Mouse (Mus musculus) kidney, embryonic 16.5 days (tissue): Measurements from ENCODE around the gene Pnck. TPM values are rescaled to one million over a fixed set of nuclear protein-coding genes. Genes with fewer than 3 reads are reported as not detected.

Source experiments
- ATAC-seq: fragments of 200-750 bp; cut with Nextera tagmentation; 2 replicates; pipeline ENCODE4 v1.8.0; 2017; ENCODE audit warnings: moderate TSS enrichment; ENCODE audit not compliant: low FRiP score, low TSS enrichment
- H3K27ac ChIP-seq: fragments of 300-500 bp; sonication (generic); 2 replicates; pipeline ENCODE4 v1.5.1; 2014; ENCODE audit warnings: low read length
- H3K27me3 ChIP-seq: fragments of 300-500 bp; sonication (generic); 2 replicates; pipeline ENCODE4 v1.6.1; 2014; ENCODE audit warnings: low read length, control low read depth, mixed read lengths; ENCODE audit not compliant: insufficient read depth
- H3K36me3 ChIP-seq: fragments of 300-500 bp; sonication (generic); 2 replicates; pipeline ENCODE4 v1.6.1; 2014; ENCODE audit warnings: low read length, control low read depth, mixed read lengths; ENCODE audit not compliant: insufficient read depth
- H3K4me1 ChIP-seq: fragments of 300-500 bp; sonication (generic); 2 replicates; pipeline ENCODE4 v1.6.1; 2014; ENCODE audit warnings: low read length, control low read depth, mixed read lengths; ENCODE audit not compliant: insufficient read depth
- H3K4me2 ChIP-seq: fragments of 300-500 bp; sonication (generic); replicated peaks from 2 replicates; pipeline ENCODE4 v1.6.1; 2014; ENCODE audit warnings: low read depth, low read length
- H3K4me3 ChIP-seq: fragments of 300-500 bp; sonication (generic); 2 replicates; pipeline ENCODE4 v1.5.1; 2014; ENCODE audit warnings: mild to moderate bottlenecking, low read length
- H3K9ac ChIP-seq: fragments of 300-500 bp; sonication (generic); replicated peaks from 2 replicates; pipeline ENCODE4 v1.6.1; 2014; ENCODE audit warnings: low read length
- H3K9me3 ChIP-seq: fragments of 300-500 bp; sonication (generic); 2 replicates; pipeline ENCODE4 v1.6.1; 2016; ENCODE audit warnings: low read length, control low read depth
- WGBS: fragments of 180-500 bp; shearing (Covaris S2); extraction: QIAGEN DNeasy Blood & Tissue Kit; methylation state at CpG from one replicate; pipeline ENCODE4 v1.1.7; 2014; 5-methylcytosine and 5-hydroxymethylcytosine counted together
- polyA plus RNA-seq: library from polyadenylated mRNA; unstranded; fragments of >200 nt; fragmentation: Nextera tagmentation; extraction: Ambion mirVana; gene quantifications from 2 replicates; pipeline ENCODE4 v1.2.1, GENCODE M21; 2015

Pnck gene
- polyA plus RNA-seq, 1 experiment from 2014 or later: 20.6 TPM

- WGBS: 68% methylated on average over 3 of the region's 3 CpGs
- ATAC-seq: no peak
- no peaks in the 10 kb centered on the region for H3K36me3 ChIP-seq
- H3K4me1 ChIP-seq: no peaks in the 10 kb centered on the region
- H3K27me3 ChIP-seq: peaks cover 9% of the 10 kb centered on the region; the same call in 1 of the 2 replicates
- H3K27ac ChIP-seq: no peak overlapping the region
- H3K4me3 ChIP-seq: no peak overlapping the region
- no peak overlapping the region for H3K9ac ChIP-seq
- H3K4me2 ChIP-seq: no peak overlapping the region
- H3K9me3 ChIP-seq: no peaks in the 10 kb centered on the region
These were observed 9.0 kb downstream of the Pnck start for GRCm38 (mm10) chrX:73650869-73651268.

- Histone ChIP-seq H3K9ac (no peak overlapping the region), H3K27ac (no peak overlapping the region), H3K4me2 (no peak overlapping the region), H3K36me3 (no peaks in the 10 kb centered on the region), H3K4me3 (no peak overlapping the region), H3K4me1 (no peaks in the 10 kb centered on the region), H3K9me3 (no peaks in the 10 kb centered on the region), H3K27me3 (peaks cover 3% of the 10 kb centered on the region; the same call in 1 of the 2 replicates)
- no peak for ATAC-seq
- 37% methylated on average over 4 of the region's 4 CpGs for WGBS
These were observed 14.8 kb downstream of the Pnck start for GRCm38 (mm10) chrX:73645121-73645520.

GRCm38 (mm10) chrX:73639901-73640469 lies 19.9 kb downstream of the Pnck start:
- Histone ChIP-seq H3K9me3 (no peaks in the 10 kb centered on the region), H3K36me3 (no peaks in the 10 kb centered on the region), H3K27me3 (peaks cover 33% of the 10 kb centered on the region), H3K4me1 (no peaks in the 10 kb centered on the region), H3K4me2 (peak overlapping the region; percentile 67), H3K27ac (no peak overlapping the region), H3K4me3 (peak overlapping the region; percentile 50), H3K9ac (peak overlapping the region; percentile 53)
- ATAC-seq: no peak; the same call in 1 of the 2 replicates
- 19% methylated on average over 41 of the region's 41 CpGs for WGBS

GRCm38 (mm10) chrX:73639255-73639675 lies 20.7 kb downstream of the Pnck start, which contains the start of gene Dusp9:
TSS of gene Dusp9 (plus strand) at chrX:73639419.
- 27% methylated on average over 28 of the region's 28 CpGs for WGBS
- peak within 1 kb of the TSS; percentile 67 for H3K4me2 ChIP-seq
- H3K9ac ChIP-seq: peak within 1 kb of the TSS; percentile 53
- no peaks in the 10 kb centered on the region for H3K4me1 ChIP-seq
- H3K27me3 ChIP-seq: peaks cover 35% of the 10 kb centered on the region
- peak; percentile 86 for ATAC-seq
- H3K9me3 ChIP-seq: no peaks in the 10 kb centered on the region
- no peaks in the 10 kb centered on the region for H3K36me3 ChIP-seq
- no peak within 1 kb of the TSS for H3K27ac ChIP-seq
- peak within 1 kb of the TSS; percentile 50 for H3K4me3 ChIP-seq

- Histone ChIP-seq H3K9me3 (no peaks in the 10 kb centered on the region), H3K4me3 (peak overlapping the region; percentile 40), H3K4me2 (peak overlapping the region; percentile 63), H3K9ac (peak overlapping the region; percentile 46; the same call in 1 of the 2 replicates), H3K27ac (no peak overlapping the region), H3K4me1 (no peaks in the 10 kb centered on the region), H3K36me3 (no peaks in the 10 kb centered on the region), H3K27me3 (peaks cover 35% of the 10 kb centered on the region)
- 22% methylated on average over 17 of the region's 19 CpGs for WGBS
- ATAC-seq: peak; percentile 8; the same call in 1 of the 2 replicates
These were observed 22.5 kb downstream of the Pnck start for GRCm38 (mm10) chrX:73637415-73637814.

- Histone ChIP-seq H3K4me1 (no peaks in the 10 kb centered on the region), H3K9me3 (no peaks in the 10 kb centered on the region), H3K27me3 (peaks cover 34% of the 10 kb centered on the region), H3K4me3 (peak overlapping the region; percentile 21), H3K9ac (0 out of 2 replicates have a peak overlapping the region, but pooled peaks have one; percentile 11), H3K36me3 (no peaks in the 10 kb centered on the region), H3K27ac (no peak overlapping the region), H3K4me2 (peak overlapping the region; percentile 44)
- ATAC-seq: no peak
- 33% methylated on average over 19 of the region's 19 CpGs for WGBS
These were observed 24.5 kb downstream of the Pnck start for GRCm38 (mm10) chrX:73635425-73635824.

GRCm38 (mm10) chrX:73626981-73627380 lies 32.9 kb downstream of the Pnck start:
- Histone ChIP-seq H3K9ac (no peak overlapping the region), H3K36me3 (no peaks in the 10 kb centered on the region), H3K9me3 (no peaks in the 10 kb centered on the region), H3K27me3 (peaks cover 19% of the 10 kb centered on the region; the same call in 1 of the 2 replicates), H3K4me1 (no peaks in the 10 kb centered on the region), H3K4me3 (no peak overlapping the region), H3K27ac (no peak overlapping the region), H3K4me2 (no peak overlapping the region)
- ATAC-seq: no peak

GRCm38 (mm10) chrX:73619890-73620289 lies 40.0 kb downstream of the Pnck start:
- ATAC-seq: no peak
- no peak overlapping the region for H3K4me2 ChIP-seq
- no peak overlapping the region for H3K4me3 ChIP-seq
- H3K27ac ChIP-seq: no peak overlapping the region
- no peaks in the 10 kb centered on the region for H3K4me1 ChIP-seq
- no peaks in the 10 kb centered on the region for H3K36me3 ChIP-seq
- peaks cover 22% of the 10 kb centered on the region; the same call in 1 of the 2 replicates for H3K27me3 ChIP-seq
- H3K9ac ChIP-seq: no peak overlapping the region
- H3K9me3 ChIP-seq: no peaks in the 10 kb centered on the region
- 87% methylated on average over 2 of the region's 2 CpGs for WGBS

- H3K4me2 ChIP-seq: no peak overlapping the region
- H3K4me3 ChIP-seq: no peak overlapping the region
- peaks cover 18% of the 10 kb centered on the region; the same call in 1 of the 2 replicates for H3K27me3 ChIP-seq
- no peaks in the 10 kb centered on the region for H3K36me3 ChIP-seq
- no peaks in the 10 kb centered on the region for H3K9me3 ChIP-seq
- ATAC-seq: no peak
- no peak overlapping the region for H3K9ac ChIP-seq
- H3K4me1 ChIP-seq: no peaks in the 10 kb centered on the region
- no peak overlapping the region for H3K27ac ChIP-seq
These were observed 40.5 kb downstream of the Pnck start for GRCm38 (mm10) chrX:73619401-73619800.

GRCm38 (mm10) chrX:73615876-73616275 lies 44.0 kb downstream of the Pnck start:
- Histone ChIP-seq H3K27me3 (peaks cover 18% of the 10 kb centered on the region; the same call in 1 of the 2 replicates), H3K9me3 (no peaks in the 10 kb centered on the region), H3K4me3 (no peak overlapping the region), H3K27ac (no peak overlapping the region), H3K4me2 (no peak overlapping the region), H3K4me1 (no peaks in the 10 kb centered on the region), H3K9ac (no peak overlapping the region), H3K36me3 (no peaks in the 10 kb centered on the region)
- 89% methylated on average over 1 of the region's 1 CpGs for WGBS
- ATAC-seq: no peak
